Mouse (Mus musculus) embryonic facial prominence, embryonic 10.5 days (tissue): ENCODE results near the gene Gm5580. TPM values are rescaled to one million over a fixed set of nuclear protein-coding genes. Genes with fewer than 3 reads are reported as not detected.
"Not testable (repeated sequence)": the region's sequence is repeated elsewhere in the genome, so short reads cannot be mapped to it uniquely, and the experiment has no call there.

ENCODE experiments used
- DNase-seq: peaks from one replicate; pipeline ENCODE4 v3.0.0-alpha.2; 2017; ENCODE audit warnings: low spot score
- H3K27ac ChIP-seq: fragments of 300-500 bp; sonication (generic); replicated peaks from 2 replicates; pipeline ENCODE4 v1.5.1; 2016; ENCODE audit warnings: mild to moderate bottlenecking
- H3K27me3 ChIP-seq: fragments of 300-500 bp; sonication (generic); replicated peaks from 2 replicates; pipeline ENCODE4 v1.6.1; 2016; ENCODE audit warnings: low read depth, mild to moderate bottlenecking; ENCODE audit not compliant: poor library complexity, severe bottlenecking
- H3K36me3 ChIP-seq: fragments of 300-500 bp; sonication (generic); replicated peaks from 2 replicates; pipeline ENCODE4 v1.6.1; 2016; ENCODE audit warnings: mild to moderate bottlenecking, moderate library complexity
- H3K4me1 ChIP-seq: fragments of 300-500 bp; sonication (generic); 2 replicates; pipeline ENCODE4 v1.6.1; 2016
- H3K4me3 ChIP-seq: fragments of 300-500 bp; sonication (generic); 2 replicates; pipeline ENCODE4 v1.5.1; 2016; ENCODE audit warnings: mild to moderate bottlenecking, moderate library complexity
- H3K9me3 ChIP-seq: fragments of 300-500 bp; sonication (generic); 2 replicates; pipeline ENCODE4 v1.6.1; 2016; ENCODE audit warnings: mild to moderate bottlenecking
- WGBS: fragments of 180-500 bp; shearing (Covaris S2); methylation state at CpG from one replicate; pipeline ENCODE4 v1.1.7; 2016; 5-methylcytosine and 5-hydroxymethylcytosine counted together
- polyA plus RNA-seq: library from polyadenylated mRNA; unstranded; fragments of >200 nt; fragmentation: Nextera tagmentation; extraction: Ambion mirVana; gene quantifications from 2 replicates; pipeline ENCODE4 v1.2.1, GENCODE M21; 2016

Gene Gm5580
- polyA plus RNA-seq = 0.64 and 0.85 TPM in 2 replicates

DNA sequence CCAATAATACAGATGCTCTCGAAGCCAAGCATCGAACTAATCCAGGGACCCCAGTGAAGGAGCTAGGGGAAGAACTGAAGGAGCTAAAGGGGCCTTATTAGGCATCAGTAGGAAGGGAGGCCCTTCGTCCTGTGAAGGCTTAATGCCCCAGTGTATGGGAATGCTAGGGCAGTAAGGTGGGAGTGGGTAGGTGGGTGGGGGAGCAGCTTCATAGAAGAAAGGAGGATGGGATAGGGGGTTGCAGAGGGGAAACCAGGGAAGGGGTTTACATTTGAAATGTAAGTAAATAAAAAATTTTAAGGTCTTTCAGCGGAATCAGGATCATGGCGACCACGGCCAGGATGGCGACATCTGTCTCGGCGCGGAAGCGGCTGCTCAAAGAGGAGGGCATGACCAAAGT, at the start of gene Gm5580:
TSS of gene Gm5580 (plus strand) at position 301 of the 400 bp plus-strand sequence.
- H3K36me3 ChIP-seq, H3K27ac ChIP-seq, H3K9me3 ChIP-seq, DNase-seq, H3K27me3 ChIP-seq, H3K4me3 ChIP-seq, H3K4me1 ChIP-seq: not testable (repeated sequence)
- 92% methylated on average over 11 of the region's 11 CpGs for WGBS

DNA sequence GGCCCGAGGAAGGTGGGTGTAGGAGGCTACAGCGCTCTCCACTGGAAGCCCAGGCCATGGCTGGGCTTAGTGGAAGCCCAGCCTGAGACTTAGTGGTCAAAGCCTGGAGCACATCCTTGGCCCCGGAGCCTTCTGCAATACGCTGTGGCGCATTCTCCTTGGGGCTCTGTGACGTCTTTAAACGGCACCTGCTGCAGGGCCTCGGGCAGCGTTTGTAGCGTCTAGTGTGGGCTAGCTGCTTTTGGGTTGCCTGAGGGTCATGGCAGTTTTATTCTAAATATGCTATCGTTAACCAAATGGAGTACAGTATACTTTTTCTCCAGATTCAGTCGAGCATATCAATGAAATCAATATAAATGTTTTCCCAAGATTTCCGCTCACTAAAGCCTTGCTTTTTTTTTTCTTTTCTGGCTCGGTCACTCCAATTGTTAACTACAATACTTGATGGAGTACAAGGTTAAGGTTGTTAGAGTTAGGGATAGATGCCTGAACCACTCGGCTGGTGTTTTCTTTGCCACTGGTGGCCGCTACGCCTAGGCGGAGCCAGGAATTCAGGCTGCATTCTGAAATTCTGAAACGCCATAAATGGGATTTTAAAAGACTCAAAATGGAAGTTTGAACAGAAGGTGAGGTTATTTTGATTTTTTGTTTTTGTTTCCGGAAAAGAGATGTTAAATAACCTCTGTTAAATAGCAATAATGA, 44.5 kb upstream of the Gm5580 start, which contains the start of gene Olfr212:
TSS of gene Olfr212 (plus strand) at position 215 of the 702 bp plus-strand sequence.
- H3K27ac ChIP-seq, H3K4me1 ChIP-seq, H3K4me3 ChIP-seq, DNase-seq, H3K27me3 ChIP-seq, H3K36me3 ChIP-seq: not testable (repeated sequence)
- H3K9me3 ChIP-seq = peaks cover 27% of the 10 kb centered on the region
- 92% methylated on average over 20 of the region's 20 CpGs for WGBS

DNA sequence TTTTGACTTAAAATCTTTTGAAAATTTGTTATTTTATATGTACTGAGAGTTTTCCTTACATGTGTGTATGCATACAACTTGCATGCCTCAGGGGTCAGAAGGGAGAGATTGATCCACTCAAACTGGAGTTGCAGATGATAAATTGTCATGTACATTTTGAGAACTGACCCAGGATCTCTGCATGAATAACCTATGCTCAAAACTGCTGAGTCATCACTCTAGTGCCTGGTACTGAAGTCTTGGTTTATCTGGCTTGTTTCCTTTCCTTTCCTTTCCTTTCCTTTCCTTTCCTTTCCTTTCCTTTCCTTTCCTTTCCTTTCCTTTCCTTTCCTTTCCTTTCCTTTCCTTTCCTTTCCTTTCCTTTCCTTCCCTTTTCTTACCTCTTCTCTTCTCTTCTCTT, 36.1 kb upstream of the Gm5580 start:
- no peak for DNase-seq
- Histone ChIP-seq H3K4me3 (no peak overlapping the region), H3K4me1 (no peaks in the 10 kb centered on the region), H3K36me3 (no peaks in the 10 kb centered on the region), H3K27ac (no peak overlapping the region), H3K9me3 (no peaks in the 10 kb centered on the region; the same call in 1 of the 2 replicates), H3K27me3 (no peaks in the 10 kb centered on the region)

DNA sequence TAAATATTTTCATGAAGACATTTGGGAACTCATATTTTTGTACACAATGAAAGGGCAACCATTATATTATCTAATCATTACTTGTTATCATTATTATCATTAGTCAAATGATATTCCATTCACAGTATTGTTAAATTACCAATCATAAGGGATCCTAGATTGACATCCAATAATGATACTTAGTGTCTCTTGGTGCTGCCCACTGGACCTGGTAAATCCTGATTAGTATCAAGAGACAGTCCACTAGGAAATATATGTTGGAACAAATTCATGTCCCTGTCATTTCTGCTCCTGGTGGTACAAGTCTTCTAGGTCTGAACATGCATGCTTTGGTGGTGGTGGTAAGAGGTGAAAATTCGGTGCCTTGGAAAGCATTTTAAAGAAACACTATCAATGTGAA, 12.8 kb upstream of the Gm5580 start, which contains the start of gene Olfr213:
TSS of gene Olfr213 (plus strand) at position 301 of the 400 bp plus-strand sequence.
- H3K4me1 ChIP-seq = no peaks in the 10 kb centered on the region
- no peak for DNase-seq
- no peak within 1 kb of the TSS for H3K4me3 ChIP-seq
- 89% methylated on average over 1 of the region's 1 CpGs for WGBS
- H3K27me3 ChIP-seq = no peaks in the 10 kb centered on the region
- H3K9me3 ChIP-seq = no peaks in the 10 kb centered on the region
- no peaks in the 10 kb centered on the region for H3K36me3 ChIP-seq
- H3K27ac ChIP-seq = no peak within 1 kb of the TSS

DNA sequence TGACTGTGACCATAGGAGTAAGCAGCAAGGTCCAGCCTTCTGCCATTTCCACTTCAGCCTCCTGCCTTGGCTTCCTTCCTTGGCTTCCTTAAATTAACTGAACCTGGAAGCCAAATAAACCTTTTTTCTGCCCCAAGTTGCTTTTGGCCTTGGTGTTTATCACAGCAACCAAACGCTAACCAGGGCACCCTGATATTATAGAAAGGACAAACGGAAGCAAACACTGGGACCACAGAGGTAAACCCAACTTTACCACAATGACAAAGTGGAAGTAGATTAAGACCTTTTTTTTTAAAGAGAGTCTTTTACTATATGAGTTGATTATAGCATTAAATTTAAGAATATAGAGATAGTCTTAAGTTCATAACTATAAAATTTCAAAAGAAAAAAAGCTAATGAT, 8.4 kb upstream of the Gm5580 start:
- Histone ChIP-seq H3K36me3 (no peaks in the 10 kb centered on the region), H3K4me3 (no peak overlapping the region), H3K9me3 (no peaks in the 10 kb centered on the region), H3K27me3 (no peaks in the 10 kb centered on the region), H3K27ac (no peak overlapping the region), H3K4me1 (no peaks in the 10 kb centered on the region)
- no peak for DNase-seq
- 89% methylated on average over 2 of the region's 2 CpGs for WGBS

DNA sequence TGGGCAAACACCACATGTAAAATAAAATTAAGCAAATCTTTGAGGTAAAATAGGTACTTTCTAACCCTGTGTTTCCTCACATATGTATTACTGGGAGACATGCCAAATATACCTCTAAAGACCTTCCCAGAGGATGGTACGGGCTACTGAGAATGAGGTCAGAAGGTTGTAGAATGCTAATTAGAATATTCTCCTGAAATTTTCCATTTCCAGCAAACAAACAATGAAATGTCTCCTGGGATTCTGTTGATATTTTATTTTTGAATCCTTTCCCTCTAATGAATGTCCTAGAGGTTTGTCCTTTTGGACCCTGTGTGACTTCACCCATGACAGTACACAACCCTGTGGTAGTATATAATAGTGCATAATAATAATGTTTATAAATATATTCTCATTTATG, 3.0 kb downstream of the Gm5580 start, which contains the start of gene Olfr214:
TSS of gene Olfr214 (plus strand) at position 301 of the 400 bp plus-strand sequence.
- Histone ChIP-seq H3K9me3 (no peaks in the 10 kb centered on the region), H3K4me1 (no peaks in the 10 kb centered on the region), H3K36me3 (no peaks in the 10 kb centered on the region), H3K27me3 (no peaks in the 10 kb centered on the region), H3K27ac (no peak within 1 kb of the TSS), H3K4me3 (no peak within 1 kb of the TSS)
- DNase-seq = no peak
- WGBS = 85% methylated on average over 1 of the region's 1 CpGs

DNA sequence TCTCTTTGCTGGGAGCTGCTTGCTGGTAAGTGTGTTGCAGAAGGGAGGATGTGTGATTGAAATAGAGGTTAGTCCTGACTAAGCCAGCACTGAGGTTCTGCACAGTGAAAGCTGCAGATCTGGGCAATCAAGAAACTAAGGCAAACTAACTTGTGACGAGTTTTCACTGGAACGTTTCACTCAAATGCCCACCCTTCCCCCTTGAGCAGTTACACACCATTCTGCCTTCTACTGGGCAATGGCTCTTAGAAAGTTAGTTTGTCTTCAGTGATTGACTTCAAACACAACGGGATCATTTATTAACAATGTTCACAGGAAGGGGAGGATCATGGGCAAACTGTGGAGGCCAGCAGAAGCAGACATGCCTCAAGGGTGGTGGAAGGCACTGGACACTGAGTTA, 4.0 kb downstream of the Gm5580 start:
- H3K27me3 ChIP-seq = no peaks in the 10 kb centered on the region
- no peaks in the 10 kb centered on the region for H3K36me3 ChIP-seq
- WGBS = 76% methylated on average over 3 of the region's 3 CpGs
- no peak overlapping the region for H3K27ac ChIP-seq
- no peak for DNase-seq
- H3K9me3 ChIP-seq = no peaks in the 10 kb centered on the region
- no peaks in the 10 kb centered on the region for H3K4me1 ChIP-seq
- H3K4me3 ChIP-seq = no peak overlapping the region

DNA sequence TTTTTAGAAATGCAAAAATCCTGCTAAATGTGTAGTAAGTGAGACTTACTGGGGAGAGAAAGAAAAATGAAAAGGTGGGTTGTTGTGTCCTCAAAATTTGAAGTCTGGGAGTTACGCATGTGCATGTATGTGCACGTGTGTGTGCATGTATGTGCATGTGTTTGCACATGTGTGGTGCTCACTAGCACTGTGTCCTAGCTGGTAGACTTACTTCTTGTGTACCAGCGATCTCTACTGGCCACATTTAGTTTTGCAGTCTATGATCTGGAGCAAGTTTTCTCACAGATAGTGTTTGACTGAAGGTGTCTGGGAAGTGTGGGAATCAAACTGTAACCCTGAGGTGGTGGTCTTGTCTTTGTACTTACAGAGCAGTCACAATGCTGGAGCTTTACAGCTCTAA, 18.9 kb downstream of the Gm5580 start:
- peak; percentile 25 for DNase-seq
- no peaks in the 10 kb centered on the region for H3K36me3 ChIP-seq
- peaks cover 2% of the 10 kb centered on the region; the same call in 1 of the 2 replicates for H3K4me1 ChIP-seq
- no peak overlapping the region for H3K27ac ChIP-seq
- H3K9me3 ChIP-seq = no peaks in the 10 kb centered on the region
- WGBS = 35% methylated on average over 3 of the region's 3 CpGs
- H3K4me3 ChIP-seq = no peak overlapping the region
- no peaks in the 10 kb centered on the region for H3K27me3 ChIP-seq

DNA sequence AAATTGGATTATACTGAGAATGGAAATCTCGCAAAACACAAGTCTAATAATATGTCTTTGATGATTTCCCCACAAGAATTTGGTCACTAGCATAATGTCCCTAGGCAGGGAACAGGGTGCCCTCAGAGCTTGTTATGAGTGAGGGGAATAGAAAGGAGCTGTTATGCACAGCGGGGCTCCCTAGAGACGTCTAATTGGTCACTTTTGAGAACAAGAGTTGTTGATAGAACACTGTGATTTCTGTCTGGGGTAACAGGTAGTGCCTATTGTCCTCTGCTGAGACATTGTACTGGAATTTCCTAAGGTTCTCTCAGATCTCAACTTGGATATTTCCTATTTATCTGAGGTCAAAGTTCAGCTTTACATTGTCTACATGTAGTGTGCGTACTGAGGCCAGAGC, 33.2 kb downstream of the Gm5580 start, which contains the start of gene Olfr215:
TSS of gene Olfr215 (minus strand) at position 101 of the 400 bp plus-strand sequence.
- Histone ChIP-seq H3K27ac (no peak within 1 kb of the TSS), H3K4me1 (no peaks in the 10 kb centered on the region), H3K4me3 (no peak within 1 kb of the TSS), H3K36me3 (no peaks in the 10 kb centered on the region), H3K9me3 (no peaks in the 10 kb centered on the region), H3K27me3 (no peaks in the 10 kb centered on the region)
- WGBS = 67% methylated on average over 4 of the region's 4 CpGs
- no peak for DNase-seq

DNA sequence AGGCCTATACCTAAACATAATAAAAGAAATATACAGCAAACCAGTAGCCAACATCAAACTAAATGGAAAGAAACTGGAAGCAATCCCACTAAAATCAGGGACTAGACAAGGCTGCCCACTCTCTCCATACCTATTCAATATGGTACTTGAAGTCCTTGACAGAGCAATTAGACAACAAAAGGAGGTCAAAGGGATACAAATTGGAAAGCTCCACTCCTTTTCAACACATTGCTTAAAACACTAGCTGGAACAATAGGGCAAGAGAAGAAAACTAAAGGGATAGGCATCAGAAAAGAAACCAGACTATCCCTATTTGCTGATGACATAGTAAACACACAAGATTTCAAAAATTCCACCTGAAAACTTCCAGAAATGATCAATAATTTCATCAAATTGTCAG, 50.0 kb downstream of the Gm5580 start:
- not testable (repeated sequence) for H3K27ac ChIP-seq, H3K27me3 ChIP-seq, H3K4me3 ChIP-seq, DNase-seq, H3K36me3 ChIP-seq, H3K4me1 ChIP-seq, H3K9me3 ChIP-seq

Other genes with a start within 250 kb of the Gm5580 start
- 24.7 and 26.5 TPM in 2 replicates for gene March8, start 213.1 kb upstream of the Gm5580 start, polyA plus RNA-seq
- 0.68 and 0.93 TPM in 2 replicates for gene Alox5, start 90.0 kb upstream of the Gm5580 start, polyA plus RNA-seq
- not detected in 2 replicates for gene Olfr211, start 62.0 kb upstream of the Gm5580 start, polyA plus RNA-seq
- not detected in 2 replicates for gene Olfr212, start 44.6 kb upstream of the Gm5580 start, polyA plus RNA-seq
- gene Olfr213, start 12.7 kb upstream of the Gm5580 start, polyA plus RNA-seq = not detected in 2 replicates
- not detected in 2 replicates for gene Olfr214, start 3.1 kb downstream of the Gm5580 start, polyA plus RNA-seq
- gene Olfr215, start 33.1 kb downstream of the Gm5580 start, polyA plus RNA-seq = not detected in 2 replicates
- 267 TPM in 2 replicates for gene Zfp422, start 77.9 kb downstream of the Gm5580 start, polyA plus RNA-seq
- gene Depp1, start 99.5 kb downstream of the Gm5580 start, polyA plus RNA-seq = 16.5 and 20.6 TPM in 2 replicates
- 12.8 and 19.0 TPM in 2 replicates for gene Rassf4, start 122.8 kb downstream of the Gm5580 start, polyA plus RNA-seq
- 0.04 and 0.06 TPM in 2 replicates for gene Tmem72, start 165.8 kb downstream of the Gm5580 start, polyA plus RNA-seq